Mouse (Mus musculus) stomach, embryonic 15.5 days (tissue): ENCODE data around the gene Spryd7. TPM values are rescaled to one million over a fixed set of nuclear protein-coding genes. Genes with fewer than 3 reads are reported as not detected.
"Not testable (repeated sequence)": the region's sequence is repeated elsewhere in the genome, so short reads cannot be mapped to it uniquely, and the experiment has no call there.

Source experiments
- ATAC-seq: fragments of 200-750 bp; cut with Nextera tagmentation; 2 replicates; pipeline ENCODE4 v1.8.0; 2017; ENCODE audit warnings: low read depth, moderate number of reproducible peaks, moderate TSS enrichment; ENCODE audit not compliant: insufficient read depth, low FRiP score
- H3K27ac ChIP-seq: fragments of 300-500 bp; sonication (generic); 2 replicates; pipeline ENCODE4 v1.5.1; 2015; ENCODE audit warnings: mild to moderate bottlenecking, inconsistent platforms
- H3K27me3 ChIP-seq: fragments of 300-500 bp; sonication (generic); replicated peaks from 2 replicates; pipeline ENCODE4 v1.6.1; 2015; ENCODE audit warnings: inconsistent platforms
- H3K36me3 ChIP-seq: fragments of 300-500 bp; sonication (generic); 2 replicates; pipeline ENCODE4 v1.6.1; 2015; ENCODE audit warnings: inconsistent platforms
- H3K4me1 ChIP-seq: fragments of 300-500 bp; sonication (generic); 2 replicates; pipeline ENCODE4 v1.6.1; 2015; ENCODE audit warnings: inconsistent platforms
- H3K4me2 ChIP-seq: fragments of 300-500 bp; sonication (generic); 2 replicates; pipeline ENCODE4 v1.6.1; 2015; ENCODE audit warnings: mild to moderate bottlenecking, inconsistent platforms
- H3K4me3 ChIP-seq: fragments of 300-500 bp; sonication (generic); replicated peaks from 2 replicates; pipeline ENCODE4 v1.5.1; 2015; ENCODE audit warnings: inconsistent platforms
- H3K9ac ChIP-seq: fragments of 300-500 bp; sonication (generic); 2 replicates; pipeline ENCODE4 v1.6.1; 2015; ENCODE audit warnings: inconsistent platforms
- H3K9me3 ChIP-seq: fragments of 300-500 bp; sonication (generic); 2 replicates; pipeline ENCODE4 v1.6.1; 2016; ENCODE audit warnings: inconsistent platforms
- WGBS: fragments of 180-500 bp; shearing (Covaris S2); methylation state at CpG from one replicate; pipeline ENCODE4 v1.1.7; 2015; 5-methylcytosine and 5-hydroxymethylcytosine counted together
- polyA plus RNA-seq: library from polyadenylated mRNA; unstranded; fragments of >200 nt; fragmentation: Nextera tagmentation; extraction: Ambion mirVana; gene quantifications from 2 replicates; pipeline ENCODE4 v1.2.1, GENCODE M21; 2015

Spryd7 gene
- polyA plus RNA-seq = 21.3 and 24.3 TPM in 2 replicates

- Histone ChIP-seq H3K27ac (peak within 1 kb of the TSS; percentile 90), H3K9me3 (no peaks in the 10 kb centered on the region), H3K4me3 (peak within 1 kb of the TSS; percentile 69), H3K27me3 (no peaks in the 10 kb centered on the region), H3K36me3 (no peaks in the 10 kb centered on the region; the same call in 1 of the 2 replicates), H3K4me2 (peak within 1 kb of the TSS; percentile 94), H3K4me1 (peaks cover 4% of the 10 kb centered on the region; the same call in 1 of the 2 replicates), H3K9ac (peak within 1 kb of the TSS; percentile 65)
- under 1% methylated on average over 72 of the region's 72 CpGs for WGBS
- peak; percentile 97 for ATAC-seq
These were observed at the start of gene Spryd7 for GRCm38 (mm10) chr14:61556289-61557147. TSS of gene Spryd7 (minus strand) at chr14:61556886.

- not testable (repeated sequence) for H3K27me3 ChIP-seq, ATAC-seq, H3K9ac ChIP-seq, H3K9me3 ChIP-seq, H3K4me1 ChIP-seq, H3K4me3 ChIP-seq, H3K27ac ChIP-seq, H3K4me2 ChIP-seq
- 91% methylated on average over 2 of the region's 2 CpGs for WGBS
- H3K36me3 ChIP-seq = peaks cover 12% of the 10 kb centered on the region; the same call in 1 of the 2 replicates
These were observed 49.4 kb upstream of the Spryd7 start for GRCm38 (mm10) chr14:61606088-61606487.

- H3K27me3 ChIP-seq = no peaks in the 10 kb centered on the region
- no peaks in the 10 kb centered on the region for H3K9me3 ChIP-seq
- 81% methylated on average over 3 of the region's 3 CpGs for WGBS
- ATAC-seq = no peak
- peaks cover 12% of the 10 kb centered on the region; the same call in 1 of the 2 replicates for H3K36me3 ChIP-seq
- no peak overlapping the region for H3K4me2 ChIP-seq
- H3K4me1 ChIP-seq = peaks cover 10% of the 10 kb centered on the region; the same call in 1 of the 2 replicates
- H3K9ac ChIP-seq = no peak overlapping the region
- no peak overlapping the region for H3K4me3 ChIP-seq
- H3K27ac ChIP-seq = no peak overlapping the region
These were observed 47.4 kb upstream of the Spryd7 start for GRCm38 (mm10) chr14:61604081-61604480.

- WGBS = 72% methylated on average over 8 of the region's 8 CpGs
- ATAC-seq = no peak
- Histone ChIP-seq H3K4me1 (peaks cover 10% of the 10 kb centered on the region; the same call in 1 of the 2 replicates), H3K36me3 (peaks cover 12% of the 10 kb centered on the region; the same call in 1 of the 2 replicates), H3K4me2 (no peak overlapping the region), H3K9ac (no peak overlapping the region), H3K4me3 (no peak overlapping the region), H3K9me3 (no peaks in the 10 kb centered on the region), H3K27ac (peak overlapping the region; percentile 26; the same call in 1 of the 2 replicates), H3K27me3 (no peaks in the 10 kb centered on the region)
These were observed 46.5 kb upstream of the Spryd7 start for GRCm38 (mm10) chr14:61603069-61603755.

GRCm38 (mm10) chr14:61601348-61601747, 44.7 kb upstream of the Spryd7 start:
- ATAC-seq = no peak
- Histone ChIP-seq H3K9me3 (no peaks in the 10 kb centered on the region), H3K4me1 (peaks cover 10% of the 10 kb centered on the region; the same call in 1 of the 2 replicates), H3K36me3 (peaks cover 12% of the 10 kb centered on the region; the same call in 1 of the 2 replicates), H3K4me2 (peak overlapping the region; percentile 32), H3K9ac (no peak overlapping the region), H3K4me3 (no peak overlapping the region), H3K27ac (peak overlapping the region; percentile 28; the same call in 1 of the 2 replicates), H3K27me3 (no peaks in the 10 kb centered on the region)
- WGBS = 55% methylated on average over 9 of the region's 9 CpGs

GRCm38 (mm10) chr14:61599057-61599806, 42.5 kb upstream of the Spryd7 start:
- peaks cover 10% of the 10 kb centered on the region; the same call in 1 of the 2 replicates for H3K4me1 ChIP-seq
- WGBS = 5% methylated on average over 44 of the region's 44 CpGs
- peak overlapping the region; percentile 91 for H3K9ac ChIP-seq
- peaks cover 9% of the 10 kb centered on the region; the same call in 1 of the 2 replicates for H3K36me3 ChIP-seq
- peak overlapping the region; percentile 58 for H3K4me2 ChIP-seq
- no peaks in the 10 kb centered on the region for H3K27me3 ChIP-seq
- H3K9me3 ChIP-seq = no peaks in the 10 kb centered on the region
- peak overlapping the region; percentile 85 for H3K4me3 ChIP-seq
- peak; percentile 96 for ATAC-seq
- peak overlapping the region; percentile 87 for H3K27ac ChIP-seq

- Histone ChIP-seq H3K4me2 (peak within 1 kb of the TSS; percentile 58), H3K27me3 (no peaks in the 10 kb centered on the region), H3K4me1 (peaks cover 10% of the 10 kb centered on the region; the same call in 1 of the 2 replicates), H3K9ac (no peak within 1 kb of the TSS), H3K9me3 (no peaks in the 10 kb centered on the region), H3K36me3 (no peaks in the 10 kb centered on the region), H3K4me3 (peak within 1 kb of the TSS; percentile 85), H3K27ac (peak within 1 kb of the TSS; percentile 37; the same call in 1 of the 2 replicates)
- 48% methylated on average over 5 of the region's 5 CpGs for WGBS
- no peak for ATAC-seq
These were observed 41.3 kb upstream of the Spryd7 start, which contains the start of gene Trim13 for GRCm38 (mm10) chr14:61597968-61598367. TSS of gene Trim13 (plus strand) at chr14:61598247.

- no peak overlapping the region for H3K4me2 ChIP-seq
- peaks cover 10% of the 10 kb centered on the region; the same call in 1 of the 2 replicates for H3K4me1 ChIP-seq
- no peaks in the 10 kb centered on the region for H3K9me3 ChIP-seq
- H3K27me3 ChIP-seq = no peaks in the 10 kb centered on the region
- no peak for ATAC-seq
- H3K36me3 ChIP-seq = no peaks in the 10 kb centered on the region
- H3K27ac ChIP-seq = peak overlapping the region; percentile 37; the same call in 1 of the 2 replicates
- no peak overlapping the region for H3K9ac ChIP-seq
- WGBS = 77% methylated on average over 9 of the region's 9 CpGs
- no peak overlapping the region for H3K4me3 ChIP-seq
These were observed 40.2 kb upstream of the Spryd7 start for GRCm38 (mm10) chr14:61596719-61597426.

- WGBS = 63% methylated on average over 4 of the region's 4 CpGs
- Histone ChIP-seq H3K9me3 (no peaks in the 10 kb centered on the region), H3K4me3 (no peak overlapping the region), H3K4me1 (no peaks in the 10 kb centered on the region), H3K9ac (no peak overlapping the region), H3K27ac (no peak overlapping the region), H3K4me2 (no peak overlapping the region), H3K27me3 (no peaks in the 10 kb centered on the region), H3K36me3 (no peaks in the 10 kb centered on the region)
- ATAC-seq = no peak
These were observed 32.8 kb upstream of the Spryd7 start for GRCm38 (mm10) chr14:61589288-61590065.

GRCm38 (mm10) chr14:61575941-61576340, 19.3 kb upstream of the Spryd7 start:
- Histone ChIP-seq H3K9ac (no peak overlapping the region), H3K4me1 (no peaks in the 10 kb centered on the region), H3K27ac (no peak overlapping the region), H3K36me3 (no peaks in the 10 kb centered on the region), H3K9me3 (no peaks in the 10 kb centered on the region), H3K27me3 (no peaks in the 10 kb centered on the region), H3K4me3 (no peak overlapping the region), H3K4me2 (no peak overlapping the region)
- 84% methylated on average over 8 of the region's 8 CpGs for WGBS
- ATAC-seq = no peak
